Mouse (Mus musculus) Patski (cell line): Measurements from ENCODE around the gene Esyt2. TPM values are rescaled to one million over a fixed set of nuclear protein-coding genes. Genes with fewer than 3 reads are reported as not detected.

ENCODE experiments used
- ATAC-seq: fragments of 100-300 bp; one replicate; pipeline ENCODE4 v1.8.0; 2021
- CTCF ChIA-PET: fragments of 350-600 bp; sonication (Branson Sonifier 250); formaldehyde crosslinking; loops from one replicate; lab custom pipeline; 2022; ENCODE audit warnings: inconsistent platforms; lab: Charles Lee
- POLR2A ChIA-PET: fragments of 350-600 bp; sonication (Branson Sonifier 250); formaldehyde crosslinking; loops from one replicate; lab custom pipeline; 2022; ENCODE audit warnings: antibody characterized with exemption, inconsistent platforms; lab: Charles Lee
- DNase-seq: peaks from one replicate; pipeline ENCODE4 v3.0.0-alpha.2; 2011; ENCODE audit warnings: low read depth, low spot score
- H3K27me3 ChIP-seq: fragments of 371-371 bp; one replicate; pipeline ENCODE4 v1.5.1; 2021
- CTCF ChIP-seq: fragments of 100-300 bp; IDR thresholded peaks from one replicate; pipeline ENCODE4 v1.5.1; 2021
- in situ Hi-C: fragments of 300-500 bp; cut with MboI; formaldehyde crosslinking; loops from 3 replicates; pipeline ENCODE4 v1.11.1; 2018; ENCODE audit warnings: low pct_unique_long_range_greater_than_20kb, mixed read lengths
- polyA plus RNA-seq: library from polyadenylated mRNA; unstranded; gene quantifications from one replicate; pipeline ENCODE4 v1.2.3, GENCODE M21; 2021

The Esyt2 gene
- polyA plus RNA-seq, 1 experiment from 2014 or later = 27.0 TPM

GRCm38 (mm10) chr12:116435232-116435631 is 154.2 kb downstream of the Esyt2 start:
- no peak for DNase-seq
- CTCF ChIA-PET = interaction anchor here (1.0 kb wide), 2 partner anchors 10 to 152 kb away, joined by 3 to 5 read pairs; no protein-coding TSS in a partner anchor
- ATAC-seq = no peak
- in situ Hi-C loops = loop anchor here (25.0 kb wide), 1 partner anchor 177 kb away; no protein-coding TSS in a partner anchor
- no peak for TF ChIP-seq CTCF
- POLR2A ChIA-PET = no interaction called here
- H3K27me3 ChIP-seq = no peaks in the 10 kb centered on the region

DNA sequence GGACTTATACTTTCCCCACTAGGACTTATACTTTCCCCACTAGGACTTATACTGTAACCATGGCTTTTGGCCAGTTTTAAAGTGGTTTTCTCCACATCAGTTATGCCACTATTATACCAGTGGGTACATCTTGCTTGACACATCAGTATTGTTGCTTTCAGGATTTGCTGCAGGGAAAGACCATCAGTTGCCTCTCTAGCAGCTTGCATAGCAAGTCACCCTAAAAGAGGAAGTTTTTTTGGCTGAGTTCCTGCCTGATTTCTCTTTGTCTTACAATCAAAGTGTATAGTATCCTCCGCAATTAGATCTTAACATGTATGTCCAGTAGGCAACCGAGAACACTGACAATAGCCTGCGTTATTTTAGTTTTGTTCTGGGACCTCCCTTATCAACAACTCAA is 155.1 kb downstream of the Esyt2 start:
- ChIA-PET POLR2A (no interaction called here), CTCF (no interaction called here)
- in situ Hi-C loops = loop anchor here (25.0 kb wide), 1 partner anchor 176 kb away; no protein-coding TSS in a partner anchor
- DNase-seq = no peak
- no peak for ATAC-seq
- no peaks in the 10 kb centered on the region for H3K27me3 ChIP-seq
- no peak for TF ChIP-seq CTCF

GRCm38 (mm10) chr12:116438591-116438990 is 157.6 kb downstream of the Esyt2 start:
- POLR2A ChIA-PET = no interaction called here
- H3K27me3 ChIP-seq = no peaks in the 10 kb centered on the region
- DNase-seq (no peak), ATAC-seq (peak; percentile 21)
- no peak for TF ChIP-seq CTCF
- in situ Hi-C loops = loop anchor here (25.0 kb wide), 1 partner anchor 174 kb away; no protein-coding TSS in a partner anchor
- CTCF ChIA-PET = interaction anchor here (0.8 to 1.6 kb wide), 3 partner anchors 9 to 24 kb away, joined by 3 to 4 read pairs (median 3); no protein-coding TSS in a partner anchor

Other genes with a start within 250 kb of the Esyt2 start
- 30.1 TPM for gene Zfp386, start 233.5 kb upstream of the Esyt2 start, polyA plus RNA-seq
- gene Vipr2, start 203.5 kb upstream of the Esyt2 start, polyA plus RNA-seq = 0.10 TPM
- 21.4 TPM for gene Wdr60, start 18.2 kb upstream of the Esyt2 start, polyA plus RNA-seq
- not detected for gene Gm11027, start 5.8 kb upstream of the Esyt2 start, polyA plus RNA-seq
- gene Ncapg2, start 124.2 kb downstream of the Esyt2 start, polyA plus RNA-seq = 18.5 TPM
- not detected for gene Ptprn2, start 204.5 kb downstream of the Esyt2 start, polyA plus RNA-seq